Mouse (Mus musculus) adrenal gland, postnatal 4 days (tissue): ENCODE data around the gene Gm8024. TPM values are rescaled to one million over a fixed set of nuclear protein-coding genes. Genes with fewer than 3 reads are reported as not detected.
"Not testable (repeated sequence)": the region's sequence is repeated elsewhere in the genome, so short reads cannot be mapped to it uniquely, and the experiment has no call there.

Experiments used
- DNase-seq, 2 experiments: peaks; one replicate each; pipeline ENCODE4 v3.0.0; 2021 to 2022; ENCODE audit warnings: low spot score in 2 of 2, mixed read lengths in 2 of 2
- long read RNA-seq, 2 experiments: library from polyadenylated mRNA; stranded (forward); transcript quantifications; one replicate each; pipeline ENCODE4 v2.0.0; 2021
- total RNA-seq, 2 experiments: library from RNA; stranded (reverse); gene quantifications; 2 replicates each; pipeline ENCODE4 v1.2.3; 2021

Gene Gm8024
- not detected for total RNA-seq
- long read RNA-seq, experiment 1: 0 reads
- long read RNA-seq, experiment 2: 0 reads

GRCm38 (mm10) chr14:42524182-42524581 lies at the start of gene Gm8024:
Gm8024 (minus strand) TSS chr14:42524282.
- not testable (repeated sequence) for DNase-seq

- DNase-seq: not testable (repeated sequence)
Measured at GRCm38 (mm10) chr14:42543170-42543701, 19.2 kb upstream of the Gm8024 start.

GRCm38 (mm10) chr14:42542316-42543169 lies 18.5 kb upstream of the Gm8024 start:
- DNase-seq: not testable (repeated sequence)

- not testable (repeated sequence) for DNase-seq
Measured at GRCm38 (mm10) chr14:42502249-42502648, 21.8 kb downstream of the Gm8024 start, which contains the start of gene Gm8020. Gm8020 (minus strand) TSS chr14:42502349.

Other genes starting within 250 kb of the Gm8024 start
- not detected for gene Gm9611, start 226.9 kb downstream of the Gm8024 start, total RNA-seq
- not detected for gene Gm7995, start 214.1 kb downstream of the Gm8024 start, total RNA-seq
- gene Gm8005, start 84.6 kb downstream of the Gm8024 start, total RNA-seq: not detected
- not detected for gene Gm8011, start 60.4 kb downstream of the Gm8024 start, total RNA-seq
- not detected for gene Gm8020, start 21.9 kb downstream of the Gm8024 start, total RNA-seq
- gene Gm17124, start 75.6 kb upstream of the Gm8024 start, total RNA-seq: not detected
- not detected for gene Gm3633, start 117.6 kb upstream of the Gm8024 start, total RNA-seq
- gene Gm10378, start 131.7 kb upstream of the Gm8024 start, total RNA-seq: not detected
- not detected for gene Gm3015, start 244.5 kb upstream of the Gm8024 start, total RNA-seq